Mouse (Mus musculus) midbrain, embryonic 15.5 days (tissue): ENCODE measurements around the gene Pcsk7. TPM values are rescaled to one million over a fixed set of nuclear protein-coding genes. Genes with fewer than 3 reads are reported as not detected.

Source experiments
- ATAC-seq: fragments of 200-750 bp; cut with Nextera tagmentation; replicated peaks from 2 replicates; pipeline ENCODE4 v1.8.0; 2017; ENCODE audit warnings: moderate TSS enrichment
- H3K27ac ChIP-seq: fragments of 300-500 bp; sonication (generic); 2 replicates; pipeline ENCODE4 v1.5.1; 2015; ENCODE audit warnings: mild to moderate bottlenecking, inconsistent platforms
- H3K27me3 ChIP-seq: fragments of 300-500 bp; sonication (generic); replicated peaks from 2 replicates; pipeline ENCODE4 v1.6.1; 2015; ENCODE audit warnings: inconsistent platforms
- H3K36me3 ChIP-seq: fragments of 300-500 bp; sonication (generic); replicated peaks from 2 replicates; pipeline ENCODE4 v1.6.1; 2015; ENCODE audit warnings: inconsistent platforms
- H3K4me1 ChIP-seq: fragments of 300-500 bp; sonication (generic); 2 replicates; pipeline ENCODE4 v1.6.1; 2015; ENCODE audit warnings: inconsistent platforms
- H3K4me2 ChIP-seq: fragments of 300-500 bp; sonication (generic); 2 replicates; pipeline ENCODE4 v1.6.1; 2015; ENCODE audit warnings: inconsistent platforms, mild to moderate bottlenecking, moderate library complexity
- H3K4me3 ChIP-seq: fragments of 300-500 bp; sonication (generic); 2 replicates; pipeline ENCODE4 v1.5.1; 2015; ENCODE audit warnings: mild to moderate bottlenecking, inconsistent platforms
- H3K9ac ChIP-seq: fragments of 300-500 bp; sonication (generic); 2 replicates; pipeline ENCODE4 v1.6.1; 2015; ENCODE audit warnings: mild to moderate bottlenecking, inconsistent platforms
- H3K9me3 ChIP-seq: fragments of 300-500 bp; sonication (generic); 2 replicates; pipeline ENCODE4 v1.6.1; 2016; ENCODE audit warnings: inconsistent platforms
- WGBS: fragments of 180-500 bp; shearing (Covaris S2); methylation state at CpG from one replicate; pipeline ENCODE4 v1.1.7; 2015; ENCODE audit warnings: mixed read lengths; 5-methylcytosine and 5-hydroxymethylcytosine counted together
- microRNA-seq: library from miRNA; unstranded; fragments of <30 nt; microRNA quantifications from one replicate; pipeline ENCODE4, GENCODE M21; 2016
- polyA plus RNA-seq: library from polyadenylated mRNA; unstranded; fragments of >200 nt; fragmentation: Nextera tagmentation; extraction: Ambion mirVana; gene quantifications from 2 replicates; pipeline ENCODE4 v1.2.1, GENCODE M21; 2015

The Pcsk7 gene
- polyA plus RNA-seq, 1 experiment from 2014 or later: 26.0 TPM

DNA sequence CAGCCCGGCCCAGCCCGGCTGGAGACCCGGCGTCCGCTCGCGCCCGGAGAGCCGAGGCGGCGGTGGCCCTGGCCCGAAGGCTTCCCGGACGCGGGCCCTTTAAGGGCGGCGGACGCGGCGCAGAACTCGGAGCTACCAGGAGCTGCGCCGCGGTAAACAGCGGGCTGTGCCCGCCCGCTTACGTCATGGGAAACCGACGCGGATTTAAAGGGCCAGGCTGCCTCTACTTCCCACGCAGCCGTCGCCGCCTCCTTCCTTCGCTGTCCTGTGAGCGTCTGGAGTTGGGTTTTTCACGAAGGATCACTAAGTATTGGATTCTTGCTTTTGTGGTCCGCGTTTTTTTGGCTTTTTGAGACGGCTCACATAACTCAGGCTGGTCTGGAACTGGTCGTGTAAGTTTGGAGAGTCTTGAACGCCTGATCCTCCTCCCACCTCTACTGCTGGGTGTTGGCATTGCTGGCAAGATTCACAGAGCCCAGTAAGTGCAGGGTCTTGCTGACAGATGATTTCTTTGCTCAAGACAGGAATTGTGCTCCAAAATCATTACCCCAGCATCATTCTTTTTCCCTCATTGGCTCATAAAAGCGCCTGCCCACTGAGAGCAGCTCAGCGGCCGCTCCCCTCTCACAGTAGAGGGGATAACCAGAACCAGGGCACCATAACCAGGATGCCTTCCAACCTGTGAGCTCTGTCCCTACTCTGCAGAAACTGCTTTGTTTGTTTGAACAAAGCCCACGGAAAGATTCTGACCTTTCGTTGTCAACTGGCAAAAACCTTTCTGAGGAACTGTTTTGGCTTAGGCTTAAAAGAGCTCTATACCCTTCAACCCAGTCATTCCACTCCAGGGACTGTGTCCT, 49.0 kb downstream of the Pcsk7 start, which contains the start of gene Sidt2:
TSS of gene Sidt2 (minus strand) at position 152 of the 857 bp plus-strand sequence.
- Histone ChIP-seq H3K4me2 (peak within 1 kb of the TSS; percentile 95), H3K9me3 (no peaks in the 10 kb centered on the region), H3K4me3 (peak within 1 kb of the TSS; percentile 88), H3K36me3 (0 out of 2 replicates have a peak, but pooled peaks cover under 1% of the 10 kb centered on the region), H3K27me3 (no peaks in the 10 kb centered on the region), H3K9ac (peak within 1 kb of the TSS; percentile 81), H3K4me1 (peaks cover 32% of the 10 kb centered on the region), H3K27ac (peak within 1 kb of the TSS; percentile 83)
- WGBS: under 1% methylated on average over 48 of the region's 48 CpGs
- ATAC-seq: peak; percentile 98

GRCm38 (mm10) chr9:45958023-45958670, 51.9 kb downstream of the Pcsk7 start:
- Histone ChIP-seq H3K4me1 (peaks cover 31% of the 10 kb centered on the region), H3K9ac (no peak overlapping the region), H3K27me3 (no peaks in the 10 kb centered on the region), H3K27ac (0 out of 2 replicates have a peak overlapping the region, but pooled peaks have one; percentile 8), H3K4me3 (no peak overlapping the region), H3K4me2 (no peak overlapping the region), H3K36me3 (peaks cover 16% of the 10 kb centered on the region; the same call in 1 of the 2 replicates), H3K9me3 (no peaks in the 10 kb centered on the region)
- ATAC-seq: no peak
- WGBS: 71% methylated on average over 7 of the region's 7 CpGs

GRCm38 (mm10) chr9:45958851-45959250, 52.6 kb downstream of the Pcsk7 start:
- no peak for ATAC-seq
- peaks cover 24% of the 10 kb centered on the region for H3K4me1 ChIP-seq
- no peak overlapping the region for H3K4me2 ChIP-seq
- H3K27me3 ChIP-seq: no peaks in the 10 kb centered on the region
- peak overlapping the region; percentile 31; the same call in 1 of the 2 replicates for H3K27ac ChIP-seq
- H3K9ac ChIP-seq: no peak overlapping the region
- H3K9me3 ChIP-seq: no peaks in the 10 kb centered on the region
- 33% methylated on average over 4 of the region's 4 CpGs for WGBS
- H3K36me3 ChIP-seq: peaks cover 22% of the 10 kb centered on the region; the same call in 1 of the 2 replicates
- H3K4me3 ChIP-seq: no peak overlapping the region

DNA sequence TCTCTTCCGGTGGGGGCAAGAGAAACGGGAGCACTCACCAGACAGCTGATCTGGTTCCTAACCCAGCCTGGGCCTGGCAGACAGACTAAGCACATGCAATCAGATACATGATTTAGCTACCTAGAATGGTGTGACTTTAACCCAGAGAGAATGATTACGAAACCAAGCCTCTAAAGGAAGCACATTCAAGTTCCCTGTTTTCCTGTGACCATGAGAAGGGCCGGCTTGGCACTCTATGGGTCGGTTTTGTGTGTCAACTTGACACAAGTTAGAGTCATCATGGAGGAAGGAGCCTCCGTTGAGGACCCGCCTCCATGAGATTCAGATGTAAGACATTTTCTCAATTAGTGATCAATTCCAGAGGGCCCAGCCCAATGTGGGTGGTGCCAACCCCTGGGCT, 53.4 kb downstream of the Pcsk7 start:
- no peak overlapping the region for H3K4me3 ChIP-seq
- no peaks in the 10 kb centered on the region for H3K9me3 ChIP-seq
- H3K9ac ChIP-seq: no peak overlapping the region
- no peaks in the 10 kb centered on the region for H3K27me3 ChIP-seq
- WGBS: 85% methylated on average over 7 of the region's 7 CpGs
- ATAC-seq: no peak
- H3K4me2 ChIP-seq: no peak overlapping the region
- no peak overlapping the region for H3K27ac ChIP-seq
- peaks cover 17% of the 10 kb centered on the region for H3K4me1 ChIP-seq
- peaks cover 29% of the 10 kb centered on the region; the same call in 1 of the 2 replicates for H3K36me3 ChIP-seq

- WGBS: 70% methylated on average over 2 of the region's 2 CpGs
- Histone ChIP-seq H3K27me3 (no peaks in the 10 kb centered on the region), H3K36me3 (peaks cover 32% of the 10 kb centered on the region; the same call in 1 of the 2 replicates), H3K4me2 (no peak overlapping the region), H3K4me1 (0 out of 2 replicates have a peak, but pooled peaks cover 4% of the 10 kb centered on the region), H3K4me3 (no peak overlapping the region), H3K27ac (no peak overlapping the region), H3K9me3 (no peaks in the 10 kb centered on the region), H3K9ac (no peak overlapping the region)
- no peak for ATAC-seq
Observed at GRCm38 (mm10) chr9:45961855-45962254, 55.6 kb downstream of the Pcsk7 start.

DNA sequence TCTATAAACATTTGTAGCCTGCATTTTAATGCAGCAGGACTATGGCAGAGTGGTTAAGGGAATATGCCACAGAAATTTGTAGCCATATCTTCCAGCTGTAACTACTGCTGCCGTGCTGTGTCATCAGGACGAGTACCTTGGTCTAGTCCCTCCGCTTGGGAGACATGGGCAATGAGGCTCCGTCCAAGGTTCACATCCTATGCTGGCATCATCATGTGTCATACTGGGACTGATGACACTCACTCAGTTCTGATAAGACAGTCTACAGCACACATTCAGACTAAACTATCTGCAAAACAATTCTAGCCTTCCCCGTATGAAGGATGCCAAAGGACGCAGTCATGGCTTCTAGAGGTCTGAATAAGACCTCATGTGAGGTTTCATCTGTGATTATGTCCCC, 57.3 kb downstream of the Pcsk7 start:
- no peak for ATAC-seq
- no peak overlapping the region for H3K4me2 ChIP-seq
- H3K4me1 ChIP-seq: no peaks in the 10 kb centered on the region
- H3K27me3 ChIP-seq: no peaks in the 10 kb centered on the region
- WGBS: 91% methylated on average over 6 of the region's 6 CpGs
- no peak overlapping the region for H3K4me3 ChIP-seq
- no peak overlapping the region for H3K9ac ChIP-seq
- H3K9me3 ChIP-seq: no peaks in the 10 kb centered on the region
- no peak overlapping the region for H3K27ac ChIP-seq
- H3K36me3 ChIP-seq: peaks cover 44% of the 10 kb centered on the region

DNA sequence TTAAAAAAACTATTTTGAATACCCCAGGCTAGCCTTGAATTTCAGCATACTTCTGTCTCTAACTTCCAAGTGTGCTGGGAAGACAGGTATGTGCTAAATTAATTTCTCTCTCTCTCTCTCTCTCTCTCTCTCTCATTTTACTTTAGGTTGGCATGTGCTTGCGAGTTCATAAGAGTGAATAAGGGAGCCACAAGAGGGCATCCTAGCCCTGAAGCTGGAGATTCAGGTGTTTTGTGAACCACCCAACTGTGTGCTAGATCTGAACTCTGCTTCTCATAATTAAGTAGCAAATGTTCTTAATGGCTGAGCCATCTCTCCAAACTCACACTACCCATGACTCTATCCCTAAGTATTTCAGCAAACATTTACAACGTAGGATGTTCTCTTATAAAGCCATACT, 70.6 kb downstream of the Pcsk7 start:
- H3K9me3 ChIP-seq: no peaks in the 10 kb centered on the region
- no peak for ATAC-seq
- no peak overlapping the region for H3K4me3 ChIP-seq
- H3K9ac ChIP-seq: no peak overlapping the region
- H3K27ac ChIP-seq: no peak overlapping the region
- H3K4me1 ChIP-seq: peaks cover 21% of the 10 kb centered on the region
- WGBS: 87% methylated on average over 2 of the region's 2 CpGs
- no peak overlapping the region for H3K4me2 ChIP-seq
- H3K27me3 ChIP-seq: no peaks in the 10 kb centered on the region
- H3K36me3 ChIP-seq: peaks cover 19% of the 10 kb centered on the region; the same call in 1 of the 2 replicates

Small RNA genes lying within 50 kb of the gene (microRNA-seq; reads per million reads assigned to microRNA genes)
- gene Mir7087: not detected

Other genes starting within 250 kb of the Pcsk7 start
- 13.5 and 15.9 TPM in 2 replicates for gene Cep164, start 77.8 kb upstream of the Pcsk7 start, polyA plus RNA-seq
- gene Bace1, start 67.9 kb upstream of the Pcsk7 start, polyA plus RNA-seq: 56.5 and 58.0 TPM in 2 replicates
- 106 and 112 TPM in 2 replicates for gene Rnf214, start 414 bp downstream of the Pcsk7 start, polyA plus RNA-seq
- 5.3 and 5.7 TPM in 2 replicates for gene Tagln, start 29.6 kb downstream of the Pcsk7 start, polyA plus RNA-seq
- gene Sidt2, start 48.8 kb downstream of the Pcsk7 start, polyA plus RNA-seq: 51.9 and 52.8 TPM in 2 replicates
- gene Pafah1b2, start 106.2 kb downstream of the Pcsk7 start, polyA plus RNA-seq: 269 and 290 TPM in 2 replicates
- 13.6 and 14.5 TPM in 2 replicates for gene Sik3, start 106.3 kb downstream of the Pcsk7 start, polyA plus RNA-seq